Mouse (Mus musculus): ENCODE data around the gene 4921524J17Rik. TPM values are rescaled to one million over a fixed set of nuclear protein-coding genes. Genes with fewer than 3 reads are reported as not detected.

The 4921524J17Rik gene
- 34.4 TPM for polyA plus RNA-seq (2017; shearing (Covaris generic))

GRCm38 (mm10) chr8:85432168-85433016 lies at the start of gene 4921524J17Rik:
4921524J17Rik (minus strand) TSS chr8:85432833.

DNA sequence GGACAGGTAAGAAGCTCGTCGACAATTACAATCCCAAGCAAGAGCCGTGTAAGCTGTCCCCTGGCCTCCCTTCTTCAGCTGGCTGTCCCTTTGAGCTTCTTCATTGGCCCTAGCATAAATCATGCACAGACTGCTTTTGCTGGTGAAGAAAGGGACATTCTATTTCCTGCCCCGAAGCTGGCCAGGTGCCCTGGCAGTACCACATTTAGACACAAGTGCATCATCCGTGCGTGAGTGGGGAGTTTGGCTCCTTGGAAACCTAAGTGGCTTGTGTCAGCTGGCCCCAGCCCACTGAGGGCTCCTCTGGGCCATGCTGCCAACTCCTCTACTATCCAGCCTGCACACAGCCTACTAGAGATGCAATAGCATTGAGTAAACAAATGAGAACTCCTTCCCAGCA lies 46.4 kb downstream of the 4921524J17Rik start, which contains the start of gene Mylk3:
Gene Mylk3 (minus strand): TSS at position 141 of the 400 bp plus-strand sequence.

Other genes starting within 250 kb of the 4921524J17Rik start
- gene Olfr371, start 206.8 kb downstream of the 4921524J17Rik start, polyA plus RNA-seq (2017; shearing (Covaris generic)) = not detected
- 38.4 TPM for gene Orc6, start 133.2 kb downstream of the 4921524J17Rik start, polyA plus RNA-seq (2017; shearing (Covaris generic))
- 83.2 TPM for gene Vps35, start 133.0 kb downstream of the 4921524J17Rik start, polyA plus RNA-seq (2017; shearing (Covaris generic))
- not detected for gene Mylk3, start 46.5 kb downstream of the 4921524J17Rik start, polyA plus RNA-seq (2017; shearing (Covaris generic))
- gene Gpt2, start 59.7 kb upstream of the 4921524J17Rik start, polyA plus RNA-seq (2017; shearing (Covaris generic)) = 0.62 TPM
- gene Dnaja2, start 122.5 kb upstream of the 4921524J17Rik start, polyA plus RNA-seq (2017; shearing (Covaris generic)) = 316 TPM

Measured in naive thymus-derived CD4-positive, alpha-beta T cell, adult 5 months (primary cell).